Mouse (Mus musculus) liver, embryonic 12.5 days (tissue): ENCODE measurements around the gene Pakap. TPM values are rescaled to one million over a fixed set of nuclear protein-coding genes. Genes with fewer than 3 reads are reported as not detected.

Experiments
- ATAC-seq: fragments of 200-750 bp; cut with Nextera tagmentation; 2 replicates; pipeline ENCODE4 v1.8.0; 2017; ENCODE audit warnings: moderate number of reproducible peaks, mild to moderate bottlenecking, moderate library complexity
- H3K27ac ChIP-seq: fragments of 300-500 bp; sonication (generic); 2 replicates; pipeline ENCODE4 v1.5.1; 2016; ENCODE audit warnings: mild to moderate bottlenecking
- H3K27me3 ChIP-seq: fragments of 300-500 bp; sonication (generic); replicated peaks from 2 replicates; pipeline ENCODE4 v1.6.1; 2016; ENCODE audit warnings: mild to moderate bottlenecking, moderate library complexity
- H3K36me3 ChIP-seq: fragments of 300-500 bp; sonication (generic); 2 replicates; pipeline ENCODE4 v1.6.1; 2016; ENCODE audit warnings: mild to moderate bottlenecking, moderate library complexity
- H3K4me1 ChIP-seq: fragments of 300-500 bp; sonication (generic); 2 replicates; pipeline ENCODE4 v1.6.1; 2016
- H3K4me2 ChIP-seq: fragments of 300-500 bp; sonication (generic); 2 replicates; pipeline ENCODE4 v1.6.1; 2016; ENCODE audit warnings: mild to moderate bottlenecking, moderate library complexity
- H3K4me3 ChIP-seq: fragments of 300-500 bp; sonication (generic); 2 replicates; pipeline ENCODE4 v1.5.1; 2016; ENCODE audit warnings: mild to moderate bottlenecking, moderate library complexity
- H3K9ac ChIP-seq: fragments of 300-500 bp; sonication (generic); 2 replicates; pipeline ENCODE4 v1.6.1; 2016; ENCODE audit warnings: mild to moderate bottlenecking, moderate library complexity
- H3K9me3 ChIP-seq: fragments of 300-500 bp; sonication (generic); replicated peaks from 2 replicates; pipeline ENCODE4 v1.6.1; 2016; ENCODE audit warnings: mild to moderate bottlenecking, moderate library complexity
- WGBS: fragments of 180-500 bp; shearing (Covaris S2); methylation state at CpG from one replicate; pipeline ENCODE4 v1.1.7; 2016; ENCODE audit not compliant: insufficient replicate concordance; 5-methylcytosine and 5-hydroxymethylcytosine counted together
- polyA plus RNA-seq: library from polyadenylated mRNA; unstranded; fragments of >200 nt; fragmentation: Nextera tagmentation; extraction: Ambion mirVana; gene quantifications from 2 replicates; pipeline ENCODE4 v1.2.1, GENCODE M21; 2016

The Pakap gene
- polyA plus RNA-seq, 1 experiment from 2014 or later = 2.1 TPM

GRCm38 (mm10) chr4:57634956-57635355 is 67.0 kb downstream of the Pakap start:
- no peaks in the 10 kb centered on the region for H3K4me1 ChIP-seq
- no peak overlapping the region for H3K4me2 ChIP-seq
- no peak overlapping the region for H3K27ac ChIP-seq
- no peak overlapping the region for H3K4me3 ChIP-seq
- no peaks in the 10 kb centered on the region for H3K36me3 ChIP-seq
- H3K27me3 ChIP-seq = no peaks in the 10 kb centered on the region
- H3K9me3 ChIP-seq = no peaks in the 10 kb centered on the region
- no peak overlapping the region for H3K9ac ChIP-seq
- WGBS = 39% methylated on average over 1 of the region's 1 CpGs
- ATAC-seq = no peak

- no peak overlapping the region for H3K4me2 ChIP-seq
- WGBS = 66% methylated on average over 9 of the region's 9 CpGs
- no peak overlapping the region for H3K9ac ChIP-seq
- H3K27me3 ChIP-seq = no peaks in the 10 kb centered on the region
- ATAC-seq = no peak
- H3K9me3 ChIP-seq = no peaks in the 10 kb centered on the region
- no peak overlapping the region for H3K27ac ChIP-seq
- no peak overlapping the region for H3K4me3 ChIP-seq
- H3K36me3 ChIP-seq = no peaks in the 10 kb centered on the region
- H3K4me1 ChIP-seq = no peaks in the 10 kb centered on the region
Observed at GRCm38 (mm10) chr4:57636782-57637482, 69.0 kb downstream of the Pakap start.

GRCm38 (mm10) chr4:57637636-57638386 is 69.8 kb downstream of the Pakap start:
- no peak overlapping the region for H3K9ac ChIP-seq
- no peaks in the 10 kb centered on the region for H3K4me1 ChIP-seq
- no peaks in the 10 kb centered on the region for H3K9me3 ChIP-seq
- no peaks in the 10 kb centered on the region for H3K27me3 ChIP-seq
- peak overlapping the region; percentile 2; the same call in 1 of the 2 replicates for H3K4me2 ChIP-seq
- 41% methylated on average over 24 of the region's 24 CpGs for WGBS
- no peak overlapping the region for H3K4me3 ChIP-seq
- H3K36me3 ChIP-seq = no peaks in the 10 kb centered on the region
- no peak overlapping the region for H3K27ac ChIP-seq
- ATAC-seq = no peak

- no peak overlapping the region for H3K9ac ChIP-seq
- no peak for ATAC-seq
Observed at GRCm38 (mm10) chr4:57638941-57639340, 71.0 kb downstream of the Pakap start.

GRCm38 (mm10) chr4:57640222-57640621 is 72.2 kb downstream of the Pakap start:
- Histone ChIP-seq H3K27me3 (no peaks in the 10 kb centered on the region), H3K9ac (no peak overlapping the region), H3K4me3 (no peak overlapping the region), H3K4me2 (no peak overlapping the region), H3K27ac (no peak overlapping the region), H3K4me1 (no peaks in the 10 kb centered on the region), H3K36me3 (no peaks in the 10 kb centered on the region), H3K9me3 (no peaks in the 10 kb centered on the region)
- 7% methylated on average over 7 of the region's 7 CpGs for WGBS
- ATAC-seq = no peak

More at GRCm38 (mm10) chr4:57638941-57639340, 71.0 kb downstream of the Pakap start:
- no peak overlapping the region for H3K4me3 ChIP-seq
- H3K4me2 ChIP-seq = no peak overlapping the region
- H3K36me3 ChIP-seq = no peaks in the 10 kb centered on the region
- H3K27me3 ChIP-seq = no peaks in the 10 kb centered on the region
- WGBS = 56% methylated on average over 9 of the region's 9 CpGs
- no peaks in the 10 kb centered on the region for H3K4me1 ChIP-seq
- no peaks in the 10 kb centered on the region for H3K9me3 ChIP-seq
- H3K27ac ChIP-seq = no peak overlapping the region

GRCm38 (mm10) chr4:57640971-57641370 is 73.0 kb downstream of the Pakap start:
- Histone ChIP-seq H3K4me2 (no peak overlapping the region), H3K27me3 (no peaks in the 10 kb centered on the region), H3K9me3 (no peaks in the 10 kb centered on the region), H3K36me3 (no peaks in the 10 kb centered on the region), H3K9ac (no peak overlapping the region), H3K4me1 (no peaks in the 10 kb centered on the region), H3K4me3 (no peak overlapping the region), H3K27ac (no peak overlapping the region)
- no peak for ATAC-seq
- 77% methylated on average over 3 of the region's 3 CpGs for WGBS

- H3K27ac ChIP-seq = no peak overlapping the region
- 26% methylated on average over 1 of the region's 1 CpGs for WGBS
- no peaks in the 10 kb centered on the region for H3K4me1 ChIP-seq
- no peak overlapping the region for H3K4me3 ChIP-seq
- no peak overlapping the region for H3K9ac ChIP-seq
- no peak overlapping the region for H3K4me2 ChIP-seq
- no peaks in the 10 kb centered on the region for H3K36me3 ChIP-seq
- H3K9me3 ChIP-seq = no peaks in the 10 kb centered on the region
- no peak for ATAC-seq
- no peaks in the 10 kb centered on the region for H3K27me3 ChIP-seq
Observed at GRCm38 (mm10) chr4:57650994-57651393, 83.0 kb downstream of the Pakap start.

GRCm38 (mm10) chr4:57651547-57651946 is 83.6 kb downstream of the Pakap start:
- WGBS = 80% methylated on average over 8 of the region's 8 CpGs
- ATAC-seq = no peak
- H3K9me3 ChIP-seq = no peaks in the 10 kb centered on the region
- no peak overlapping the region for H3K9ac ChIP-seq
- H3K4me3 ChIP-seq = no peak overlapping the region
- H3K27me3 ChIP-seq = no peaks in the 10 kb centered on the region
- no peaks in the 10 kb centered on the region for H3K36me3 ChIP-seq
- H3K4me2 ChIP-seq = no peak overlapping the region
- no peak overlapping the region for H3K27ac ChIP-seq
- no peaks in the 10 kb centered on the region for H3K4me1 ChIP-seq

- WGBS = 64% methylated on average over 5 of the region's 5 CpGs
- no peak overlapping the region for H3K27ac ChIP-seq
Observed at GRCm38 (mm10) chr4:57652185-57652904, 84.4 kb downstream of the Pakap start.

GRCm38 (mm10) chr4:57655966-57656365 is 88.0 kb downstream of the Pakap start:
- H3K27ac ChIP-seq = no peak overlapping the region
- no peaks in the 10 kb centered on the region for H3K9me3 ChIP-seq
- no peaks in the 10 kb centered on the region for H3K36me3 ChIP-seq
- no peak overlapping the region for H3K9ac ChIP-seq
- no peak overlapping the region for H3K4me2 ChIP-seq
- no peak overlapping the region for H3K4me3 ChIP-seq
- WGBS = 41% methylated on average over 1 of the region's 1 CpGs
- no peaks in the 10 kb centered on the region for H3K4me1 ChIP-seq
- H3K27me3 ChIP-seq = no peaks in the 10 kb centered on the region
- ATAC-seq = no peak

More at GRCm38 (mm10) chr4:57652185-57652904, 84.4 kb downstream of the Pakap start:
- H3K4me2 ChIP-seq = no peak overlapping the region
- H3K9me3 ChIP-seq = no peaks in the 10 kb centered on the region
- H3K36me3 ChIP-seq = no peaks in the 10 kb centered on the region
- H3K27me3 ChIP-seq = no peaks in the 10 kb centered on the region
- H3K9ac ChIP-seq = no peak overlapping the region
- no peak overlapping the region for H3K4me3 ChIP-seq
- no peak for ATAC-seq
- H3K4me1 ChIP-seq = no peaks in the 10 kb centered on the region

GRCm38 (mm10) chr4:57656388-57656787 is 88.4 kb downstream of the Pakap start:
- Histone ChIP-seq H3K27me3 (no peaks in the 10 kb centered on the region), H3K4me3 (no peak overlapping the region), H3K9ac (no peak overlapping the region), H3K4me2 (no peak overlapping the region), H3K27ac (no peak overlapping the region), H3K9me3 (no peaks in the 10 kb centered on the region), H3K36me3 (no peaks in the 10 kb centered on the region), H3K4me1 (no peaks in the 10 kb centered on the region)
- no peak for ATAC-seq
- WGBS = 82% methylated on average over 12 of the region's 12 CpGs

- Histone ChIP-seq H3K4me2 (no peak overlapping the region), H3K9me3 (no peaks in the 10 kb centered on the region), H3K9ac (no peak overlapping the region), H3K4me3 (no peak overlapping the region), H3K27me3 (no peaks in the 10 kb centered on the region), H3K27ac (no peak overlapping the region), H3K36me3 (no peaks in the 10 kb centered on the region), H3K4me1 (no peaks in the 10 kb centered on the region)
- 67% methylated on average over 3 of the region's 3 CpGs for WGBS
- ATAC-seq = no peak
Observed at GRCm38 (mm10) chr4:57656861-57657260, 88.9 kb downstream of the Pakap start.
